Mouse (Mus musculus) cerebellum, adult 2 months (tissue): ENCODE results near the gene Dnali1.

Experiments
- CTCF ChIP-seq: fragments of 200-500 bp; IDR thresholded peaks from 2 replicates; pipeline ENCODE4 v1.5.1; 2011; ENCODE audit warnings: low read depth, mild to moderate bottlenecking, control low read depth, low read length, moderate library complexity, borderline replicate concordance; ENCODE audit not compliant: insufficient read depth
- POLR2A ChIP-seq: fragments of 200-500 bp; IDR thresholded peaks from 2 replicates; pipeline ENCODE4 v1.6.1; 2011; ENCODE audit warnings: low read length, control low read depth, borderline replicate concordance; ENCODE audit not compliant: insufficient read depth

- TF ChIP-seq CTCF (peak; percentile 89), POLR2A (no peak)
Measured at GRCm38 (mm10) chr4:125099458-125099857, 34.0 kb upstream of the Dnali1 start.
